Mouse (Mus musculus) embryonic fibroblast, embryonic 13.5 days (primary cell): ENCODE measurements around the gene Anks1b. TPM values are rescaled to one million over a fixed set of nuclear protein-coding genes. Genes with fewer than 3 reads are reported as not detected.

Experiments
- H3K27ac ChIP-seq: 2 replicates; pipeline ENCODE4 v1.5.1; 2012; ENCODE audit warnings: low read length, control low read depth, inconsistent platforms; ENCODE audit not compliant: insufficient read depth
- H3K4me1 ChIP-seq: 2 replicates; pipeline ENCODE4 v1.6.1; 2011; ENCODE audit warnings: low read length; ENCODE audit not compliant: control insufficient read depth, insufficient read depth
- H3K4me3 ChIP-seq: 2 replicates; pipeline ENCODE4 v1.5.1; 2011; ENCODE audit warnings: mild to moderate bottlenecking, control low read depth, low read length; ENCODE audit not compliant: insufficient read depth
- CTCF ChIP-seq: IDR thresholded peaks from 2 replicates; pipeline ENCODE4 v1.5.1; 2011; ENCODE audit warnings: mild to moderate bottlenecking, control low read depth, low read length, moderate library complexity, borderline replicate concordance; ENCODE audit not compliant: insufficient read depth
- POLR2A ChIP-seq: IDR thresholded peaks from 2 replicates; pipeline ENCODE4 v1.6.1; 2011; ENCODE audit warnings: low read depth, mild to moderate bottlenecking, control low read depth, low read length, moderate library complexity
- polyA plus RNA-seq: library from polyadenylated mRNA; stranded (reverse); fragments of >200 nt; gene quantifications from 2 replicates; pipeline ENCODE4 v1.2.4, GENCODE M21; 2011; ENCODE audit warnings: low read depth; ENCODE audit not compliant: missing spikeins, insufficient read length

Gene Anks1b
- polyA plus RNA-seq, 1 experiment: 6.3 TPM

DNA sequence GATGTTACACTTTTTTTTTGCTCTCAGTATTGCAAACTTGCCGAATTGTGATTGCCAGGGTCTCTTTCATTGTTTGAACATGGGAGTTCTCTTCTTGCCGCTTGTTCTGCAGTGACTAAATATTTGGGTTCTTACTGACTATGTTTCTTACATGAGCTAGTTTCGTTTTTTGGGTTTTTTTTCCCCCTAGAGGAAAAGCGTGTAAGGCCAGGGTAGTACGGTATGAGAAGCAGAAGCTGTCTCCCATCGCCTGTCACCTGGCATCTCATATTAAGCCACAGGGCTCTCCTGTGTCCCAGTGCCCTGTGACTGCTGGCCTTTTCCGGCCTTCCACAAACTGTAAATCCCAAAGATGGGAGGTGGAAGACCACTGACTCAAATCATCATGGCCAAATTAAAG is 979.1 kb downstream of the Anks1b start:
- no peak for TF ChIP-seq CTCF
- no peak for TF ChIP-seq POLR2A
- Histone ChIP-seq H3K4me1 (no peaks in the 10 kb centered on the region), H3K27ac (no peak overlapping the region), H3K4me3 (no peak overlapping the region)

DNA sequence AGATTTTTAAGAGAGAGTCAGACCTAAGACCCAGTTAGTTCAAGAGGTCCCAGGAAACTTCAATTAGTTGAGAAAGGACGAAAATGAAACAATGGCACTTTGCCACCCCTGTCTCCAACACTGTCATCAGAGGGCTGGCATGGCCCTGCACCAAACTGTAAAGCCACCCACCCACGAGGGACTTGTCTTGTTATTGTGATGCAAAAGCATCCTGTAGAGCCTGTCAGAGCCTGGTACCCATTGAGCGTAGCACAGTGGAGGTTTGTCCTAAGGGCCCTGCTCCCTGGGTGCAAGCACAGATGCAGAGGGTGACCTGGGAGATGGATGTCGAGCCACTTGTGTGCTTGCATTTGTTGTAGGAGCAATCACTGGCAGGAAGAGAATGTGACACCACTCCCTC is 983.4 kb downstream of the Anks1b start:
- no peak overlapping the region for H3K4me3 ChIP-seq
- H3K27ac ChIP-seq: no peak overlapping the region
- no peaks in the 10 kb centered on the region for H3K4me1 ChIP-seq
- no peak for TF ChIP-seq POLR2A
- no peak for TF ChIP-seq CTCF

DNA sequence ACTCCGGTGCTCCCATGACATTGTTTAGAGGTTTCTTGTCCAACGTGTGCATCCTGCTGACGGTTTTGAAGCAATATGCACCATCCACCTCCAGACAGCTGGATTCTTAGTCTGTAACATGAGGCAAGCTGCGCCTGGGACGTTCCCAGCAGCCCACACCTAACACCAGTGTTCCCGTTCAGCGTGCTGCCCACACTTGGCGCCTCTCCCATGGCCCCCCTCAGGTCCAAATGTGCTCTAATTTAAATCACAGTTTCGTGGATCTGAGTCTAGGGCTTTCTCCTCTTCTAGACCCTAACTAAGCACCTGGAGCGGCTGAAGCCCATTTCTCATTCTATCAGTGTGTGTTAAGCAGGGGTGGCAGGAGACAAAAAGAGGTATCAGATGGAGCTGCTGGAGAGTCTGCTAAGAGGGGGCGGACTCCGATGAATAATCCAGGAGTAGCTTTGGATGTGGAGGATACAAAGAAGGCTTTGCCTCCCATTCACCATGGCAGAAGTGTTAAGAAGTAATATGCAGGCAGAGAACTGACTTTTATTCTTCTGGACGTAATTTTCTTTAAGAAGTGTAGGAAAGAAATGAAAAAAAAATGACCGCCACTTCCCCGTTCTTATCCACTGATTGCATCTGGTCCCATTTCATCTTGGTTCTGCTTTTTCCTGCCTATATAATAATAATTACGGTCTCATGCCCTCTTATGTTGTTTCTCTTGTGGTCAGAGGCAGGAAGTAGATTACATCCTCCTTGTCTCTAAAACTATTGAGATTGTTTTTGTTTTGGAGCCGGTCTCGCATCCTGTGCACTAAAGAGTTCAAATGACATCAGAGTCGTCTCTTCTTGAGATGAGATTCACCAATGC is 986.6 kb downstream of the Anks1b start:
- Histone ChIP-seq H3K4me1 (no peaks in the 10 kb centered on the region), H3K27ac (no peak overlapping the region), H3K4me3 (no peak overlapping the region)
- TF ChIP-seq CTCF: no peak
- no peak for TF ChIP-seq POLR2A

- Histone ChIP-seq H3K27ac (no peak overlapping the region), H3K4me3 (no peak overlapping the region), H3K4me1 (no peaks in the 10 kb centered on the region)
- no peak for TF ChIP-seq CTCF
Measured at GRCm38 (mm10) chr10:90863881-90864598, 990.7 kb downstream of the Anks1b start.

- H3K4me1 ChIP-seq: no peaks in the 10 kb centered on the region
- TF ChIP-seq POLR2A (no peak), CTCF (no peak)
- no peak overlapping the region for H3K27ac ChIP-seq
- no peak overlapping the region for H3K4me3 ChIP-seq
Measured at GRCm38 (mm10) chr10:90864599-90864889, 991.2 kb downstream of the Anks1b start.

DNA sequence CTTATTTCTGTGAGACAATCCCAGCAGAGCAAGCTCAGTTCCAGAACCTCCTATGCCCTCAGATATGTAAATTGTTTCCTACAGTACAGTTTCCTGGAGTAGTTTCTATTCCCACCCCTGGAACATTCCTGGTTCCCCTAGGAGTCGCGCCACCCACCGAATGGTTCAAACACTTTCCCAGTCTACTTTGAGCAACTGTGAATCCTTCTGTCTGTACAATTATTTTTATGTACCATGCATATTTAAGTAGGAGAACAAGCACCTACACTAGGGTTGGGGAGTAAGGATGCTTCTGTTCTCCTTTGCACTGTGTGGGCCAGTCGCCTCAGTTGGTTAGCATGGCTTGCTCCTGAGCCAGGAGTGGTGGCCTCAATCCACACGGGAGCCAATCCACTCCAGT is 999.9 kb downstream of the Anks1b start:
- TF ChIP-seq CTCF (no peak), POLR2A (no peak)
- H3K27ac ChIP-seq: no peak overlapping the region

GRCm38 (mm10) chr10:90874166-90874565 is 1000.9 kb downstream of the Anks1b start:
- Histone ChIP-seq H3K27ac (no peak overlapping the region), H3K4me1 (no peaks in the 10 kb centered on the region)
- TF ChIP-seq POLR2A (no peak), CTCF (no peak)

More for the DNA sequence above, 999.9 kb downstream of the Anks1b start:
- no peak overlapping the region for H3K4me3 ChIP-seq
- no peaks in the 10 kb centered on the region for H3K4me1 ChIP-seq

DNA sequence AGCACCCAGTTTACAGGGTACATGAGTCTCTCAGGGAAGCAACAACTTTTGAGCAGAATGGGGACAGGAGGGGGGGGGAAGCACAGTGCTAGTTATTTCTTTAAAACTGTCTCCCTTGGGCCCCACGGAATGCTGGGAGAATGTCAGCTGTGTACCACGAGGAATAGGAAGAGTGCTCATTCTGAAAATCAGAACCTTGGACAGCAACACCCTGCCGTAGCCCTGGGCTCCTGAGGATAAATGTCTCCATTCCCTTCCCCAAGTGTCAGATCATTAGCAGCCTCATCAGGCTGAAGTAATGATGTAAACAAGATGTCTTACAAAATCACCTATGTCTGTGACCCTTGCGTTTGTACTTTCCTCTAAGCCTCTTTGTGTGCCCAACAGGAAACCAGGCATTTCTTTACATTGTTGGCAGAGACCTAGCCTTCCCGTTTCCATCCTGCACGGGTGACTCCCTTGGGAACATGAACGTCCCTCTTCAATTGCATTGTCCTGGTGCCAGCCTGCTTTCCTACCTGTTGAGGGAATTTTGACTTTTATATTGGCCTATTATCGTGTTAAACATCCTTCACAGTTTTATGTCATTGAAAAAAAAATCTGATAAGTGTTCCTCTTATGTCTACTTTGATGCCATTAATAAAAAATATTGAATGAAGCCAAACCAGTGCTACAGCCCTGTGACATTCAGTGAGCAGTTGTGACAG is 1007.7 kb downstream of the Anks1b start:
- Histone ChIP-seq H3K27ac (no peak overlapping the region), H3K4me3 (no peak overlapping the region), H3K4me1 (no peaks in the 10 kb centered on the region)
- TF ChIP-seq POLR2A: no peak
- TF ChIP-seq CTCF: no peak

More at GRCm38 (mm10) chr10:90874166-90874565, 1000.9 kb downstream of the Anks1b start:
- no peak overlapping the region for H3K4me3 ChIP-seq

DNA sequence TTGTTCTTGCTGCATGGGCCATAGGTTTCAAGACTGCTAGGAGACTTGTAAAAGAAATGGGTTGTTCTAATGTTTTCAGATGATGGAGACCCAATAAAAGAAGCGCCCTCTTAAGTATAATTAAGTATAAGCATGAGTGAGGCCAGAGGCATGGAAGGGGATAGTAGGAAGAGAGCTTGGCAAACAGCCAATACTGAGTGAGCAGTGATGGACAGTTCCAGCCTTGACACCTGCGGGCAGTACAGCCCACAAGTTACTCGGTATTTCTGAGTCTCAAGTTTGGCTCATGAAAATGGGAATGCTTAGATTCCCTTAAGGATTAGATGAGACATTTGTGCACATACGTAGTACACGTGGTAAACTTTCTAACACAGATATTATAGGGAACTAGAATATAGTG is 1016.3 kb downstream of the Anks1b start:
- Histone ChIP-seq H3K27ac (no peak overlapping the region), H3K4me1 (no peaks in the 10 kb centered on the region), H3K4me3 (no peak overlapping the region)
- TF ChIP-seq POLR2A: no peak
- TF ChIP-seq CTCF: no peak

DNA sequence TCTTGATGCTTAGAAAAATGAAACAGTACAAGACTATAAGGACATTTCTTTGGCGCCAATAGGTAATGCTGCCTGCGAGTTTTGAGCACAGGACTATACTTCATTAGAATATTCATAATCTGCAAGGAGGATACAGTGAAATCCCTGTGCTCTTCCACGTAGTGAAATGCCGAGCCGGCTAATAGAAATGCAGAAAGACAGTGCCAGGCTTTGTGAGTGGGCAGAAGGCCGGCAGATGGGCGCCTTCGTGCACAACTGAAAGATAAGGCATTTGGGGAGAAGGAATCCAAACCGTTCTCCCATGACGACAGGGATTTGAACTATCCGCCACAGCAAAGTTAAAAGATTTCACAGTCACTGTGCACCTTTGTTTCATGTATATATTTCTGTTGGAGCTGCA is 1019.4 kb downstream of the Anks1b start:
- no peak overlapping the region for H3K27ac ChIP-seq
- no peaks in the 10 kb centered on the region for H3K4me1 ChIP-seq
- no peak overlapping the region for H3K4me3 ChIP-seq
- TF ChIP-seq POLR2A (no peak), CTCF (no peak)
